Mouse (Mus musculus) natural killer cell, adult 2 months (primary cell): ENCODE measurements around the gene Cdca3.

Experiments used
- DNase-seq, 2 experiments: peaks; one replicate each; pipeline ENCODE4 v3.0.0; 2022; ENCODE audit warnings: low spot score in 2 of 2

The Cdca3 gene

DNA sequence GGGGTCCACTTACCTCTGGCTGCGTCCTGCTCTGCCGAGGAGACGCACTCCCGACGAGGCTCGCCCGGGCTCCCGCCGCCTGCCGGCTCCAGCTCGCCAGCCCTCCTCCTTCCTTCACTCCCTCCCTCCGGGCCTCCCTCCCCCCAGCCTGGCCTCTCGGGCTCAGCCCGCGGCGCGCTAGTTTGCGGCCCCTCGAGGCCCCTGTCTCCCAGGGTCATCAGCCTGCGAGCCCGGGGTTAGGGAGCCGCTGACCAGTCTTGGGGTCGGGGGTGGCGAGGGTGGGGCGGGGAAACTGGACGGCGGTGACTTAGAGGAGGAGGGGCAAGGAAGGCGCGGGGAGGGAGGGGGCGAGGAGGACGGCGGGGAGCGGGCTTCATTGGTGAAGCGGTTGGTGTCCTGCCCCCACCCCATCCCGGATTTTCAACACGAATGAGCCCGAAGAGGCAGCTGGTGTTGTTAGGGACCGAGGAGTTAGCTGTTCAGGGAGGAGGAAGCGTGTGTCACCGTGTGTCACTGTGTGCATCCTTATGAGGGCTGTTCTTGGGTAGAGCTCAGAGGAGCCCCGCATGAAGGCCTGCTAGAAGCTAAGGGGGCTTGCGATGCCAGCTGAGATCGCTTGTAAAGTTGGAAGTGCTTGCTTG, 34.4 kb downstream of the Cdca3 start, which contains the start of gene Gpr162:
TSS of gene Gpr162 (minus strand) at position 326 of the 641 bp plus-strand sequence.
- peak in 1 of 2 experiments; percentile 16 for DNase-seq

DNA sequence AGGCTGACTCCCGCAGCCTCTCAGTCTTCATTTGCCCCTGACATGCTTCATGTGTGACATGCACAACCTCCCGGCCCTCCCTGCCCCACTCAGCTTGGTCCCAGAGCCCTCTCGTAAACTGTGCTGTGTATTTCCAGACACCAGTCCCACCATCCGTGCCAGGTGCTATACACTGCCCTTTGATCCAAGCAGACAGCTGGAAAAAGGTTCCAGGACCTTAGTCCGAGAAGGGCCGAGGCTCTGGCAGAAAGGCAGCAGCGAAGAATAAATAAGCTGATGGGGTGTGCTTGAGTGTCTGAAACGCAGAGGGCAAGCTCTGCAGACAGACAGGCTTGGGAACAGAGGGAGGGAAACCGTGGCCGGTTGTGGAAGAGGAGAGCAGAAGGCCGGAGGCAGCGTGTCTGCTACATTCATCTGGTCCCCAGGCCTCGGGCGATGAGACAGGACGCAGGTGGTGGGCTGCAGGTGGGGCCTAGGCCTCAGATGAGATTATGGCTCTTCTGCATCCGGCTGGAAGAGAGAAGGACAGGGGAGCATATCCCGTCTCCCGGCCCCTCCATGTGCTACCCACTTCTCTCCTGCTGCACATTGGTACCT, 36.5 kb downstream of the Cdca3 start:
- no peak for DNase-seq

DNA sequence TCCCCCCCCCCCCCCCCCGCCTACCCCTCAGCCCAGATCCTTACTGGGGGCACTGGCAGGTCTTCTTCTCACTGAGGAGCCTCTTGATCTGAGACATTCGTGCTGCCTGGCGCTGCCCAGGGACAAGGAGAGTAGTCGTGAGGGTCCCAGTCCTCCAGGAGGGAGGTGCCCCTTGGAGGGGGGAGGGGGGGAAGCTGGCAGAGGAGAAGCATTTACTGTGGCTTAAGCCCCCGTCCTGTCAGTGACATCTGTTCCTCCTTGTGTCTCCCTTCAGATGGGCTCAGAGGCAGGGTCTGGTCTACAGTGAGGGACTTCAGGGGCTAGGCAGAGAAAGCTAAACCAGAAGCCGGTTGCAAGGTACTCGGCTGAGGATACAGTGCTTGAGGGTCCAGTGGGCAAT, 37.2 kb downstream of the Cdca3 start:
- no peak for DNase-seq

DNA sequence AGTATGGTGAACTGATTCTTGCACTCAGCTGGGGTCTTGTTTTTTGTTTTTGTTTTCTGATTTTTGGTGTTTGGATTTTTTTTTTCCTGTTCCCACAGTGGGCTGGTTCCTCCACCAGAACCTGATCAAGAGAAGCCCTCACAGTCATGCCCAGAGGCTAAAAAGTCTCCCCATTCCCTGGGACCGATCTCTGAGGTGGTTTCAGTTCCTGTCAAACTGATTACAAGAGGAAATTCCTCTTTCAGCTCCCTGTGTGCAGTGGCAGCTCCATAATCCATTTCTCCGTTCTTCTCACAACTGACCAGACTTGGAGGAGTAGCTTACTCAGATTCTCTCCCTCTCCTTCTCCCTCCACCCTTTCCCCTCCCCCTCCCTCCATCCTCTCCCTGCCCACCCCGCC, 45.0 kb downstream of the Cdca3 start:
- no peak for DNase-seq

DNA sequence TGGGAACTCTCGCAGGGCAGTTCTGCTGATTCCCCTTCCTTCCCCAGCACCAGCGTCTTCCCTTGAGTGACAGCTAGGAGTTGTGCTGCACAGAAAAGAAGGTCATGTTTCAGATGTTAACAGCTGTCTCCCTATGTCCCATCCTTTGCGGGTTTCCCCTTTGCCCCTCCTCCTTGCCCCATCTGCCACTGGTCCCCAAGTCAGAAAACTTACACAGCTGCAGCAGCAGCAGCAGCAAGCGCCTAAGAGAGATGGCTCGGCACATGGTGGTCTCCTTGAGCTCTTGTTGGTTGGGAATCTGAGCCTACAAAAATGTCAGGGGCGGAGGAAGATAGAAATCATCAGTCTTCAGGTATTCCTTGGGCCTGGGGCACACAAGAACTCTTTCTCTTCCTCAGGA, 50.0 kb downstream of the Cdca3 start:
- no peak for DNase-seq

DNA sequence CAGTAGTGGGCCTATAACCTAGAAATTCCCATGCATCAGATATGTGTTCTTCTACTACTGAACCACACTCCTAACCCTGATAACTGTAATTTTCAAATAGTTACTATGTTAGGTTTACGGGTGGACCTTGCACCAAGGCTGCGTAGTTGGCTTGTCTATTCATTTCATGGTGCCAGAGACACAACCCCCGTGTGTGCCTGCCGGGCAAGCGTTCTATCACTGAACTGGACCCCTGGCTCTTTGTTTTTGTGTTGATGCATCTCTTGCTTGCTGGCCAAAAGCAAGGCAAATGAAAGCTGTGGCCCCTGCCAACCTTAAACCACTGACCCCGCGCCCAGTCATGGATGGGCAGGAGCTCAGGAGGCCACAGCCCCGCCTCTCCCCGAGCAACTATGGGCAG, 52.5 kb downstream of the Cdca3 start:
- DNase-seq: no peak
